Mouse (Mus musculus): ENCODE results near the gene Jag2. TPM values are rescaled to one million over a fixed set of nuclear protein-coding genes. Genes with fewer than 3 reads are reported as not detected.

Jag2 gene
- 42.7 and 62.7 TPM in 2 replicates for polyA plus RNA-seq (2012; rRNA removed)

- peak; percentile 60 for DNase-seq (ENCODE audit: low spot score)
Measured at GRCm38 (mm10) chr12:112929562-112930352, at the start of gene Jag2. Gene Jag2, minus strand, starts transcription at chr12:112929776.

DNA sequence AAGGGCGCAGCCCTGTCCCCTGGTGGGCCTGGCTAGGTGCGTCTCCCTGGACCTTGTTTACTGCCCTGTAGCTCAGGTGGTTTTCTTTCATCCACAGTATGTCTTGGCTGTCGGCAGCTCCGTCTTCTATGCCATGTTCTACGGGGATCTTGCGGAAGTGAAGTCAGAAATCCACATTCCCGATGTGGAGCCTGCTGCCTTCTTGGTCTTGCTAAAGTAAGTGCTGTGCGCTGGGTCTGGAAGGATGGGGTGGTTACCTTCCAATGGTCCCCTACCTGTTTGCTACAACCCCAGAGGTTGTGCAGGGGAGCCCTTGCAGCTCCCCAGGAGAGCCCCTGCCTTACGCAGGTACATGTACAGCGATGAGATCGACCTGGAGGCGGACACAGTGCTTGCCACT lies 47.6 kb upstream of the Jag2 start:
- DNase-seq (ENCODE audit: low spot score): no peak

GRCm38 (mm10) chr12:112976371-112977073 lies 46.9 kb upstream of the Jag2 start, which contains the start of gene Btbd6:
Gene Btbd6, plus strand, starts transcription at chr12:112976482.
- peak; percentile 80 for DNase-seq (ENCODE audit: low spot score)

- DNase-seq (ENCODE audit: low spot score): no peak
Measured at GRCm38 (mm10) chr12:112974736-112975135, 45.2 kb upstream of the Jag2 start.

- DNase-seq (ENCODE audit: low spot score): no peak
Measured at GRCm38 (mm10) chr12:112969616-112970015, 40.0 kb upstream of the Jag2 start.

- no peak for DNase-seq (ENCODE audit: low spot score)
Measured at GRCm38 (mm10) chr12:112968943-112969342, 39.4 kb upstream of the Jag2 start.

GRCm38 (mm10) chr12:112965783-112966182 lies 36.2 kb upstream of the Jag2 start:
- DNase-seq (ENCODE audit: low spot score): no peak

DNA sequence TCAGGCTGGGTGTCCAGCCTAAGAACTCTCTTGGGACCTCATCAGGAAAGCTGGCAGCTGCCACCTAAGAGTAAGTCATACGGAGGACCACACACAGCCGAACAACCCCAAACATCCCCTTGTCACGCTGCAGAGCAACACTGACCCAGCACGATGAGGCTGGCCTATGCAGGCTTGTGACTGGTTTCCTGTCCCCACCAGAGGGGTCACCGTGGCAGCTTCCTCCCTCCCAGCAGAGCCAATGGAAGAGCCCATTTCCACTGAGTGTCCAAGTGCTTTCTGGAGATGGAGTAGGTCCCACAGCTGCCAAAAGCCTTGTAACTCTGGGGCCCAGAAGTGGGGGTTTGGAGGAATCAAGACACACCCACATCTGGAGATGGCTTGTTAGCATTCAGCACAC lies 32.3 kb upstream of the Jag2 start:
- DNase-seq (ENCODE audit: low spot score): no peak

DNA sequence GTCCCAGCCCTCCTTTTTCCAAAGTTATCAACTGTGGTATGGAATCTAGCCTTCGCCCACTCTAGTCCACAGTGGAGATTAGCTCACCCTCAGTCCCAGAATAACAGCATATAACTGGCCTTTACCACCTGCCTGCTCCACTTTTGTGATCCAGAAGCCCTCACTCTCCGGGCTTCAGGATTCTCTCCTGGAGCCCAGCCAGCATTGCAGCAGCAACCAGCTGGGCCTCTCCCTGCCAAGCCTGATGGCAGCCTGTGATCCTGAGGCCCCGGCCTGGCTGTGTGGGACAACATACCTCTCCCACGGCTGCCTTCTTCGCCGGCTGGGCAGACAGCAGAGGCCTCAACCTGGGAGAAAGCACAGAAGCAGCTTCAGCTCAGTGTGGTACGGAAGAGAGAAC lies 31.9 kb upstream of the Jag2 start:
- DNase-seq (ENCODE audit: low spot score): no peak

DNA sequence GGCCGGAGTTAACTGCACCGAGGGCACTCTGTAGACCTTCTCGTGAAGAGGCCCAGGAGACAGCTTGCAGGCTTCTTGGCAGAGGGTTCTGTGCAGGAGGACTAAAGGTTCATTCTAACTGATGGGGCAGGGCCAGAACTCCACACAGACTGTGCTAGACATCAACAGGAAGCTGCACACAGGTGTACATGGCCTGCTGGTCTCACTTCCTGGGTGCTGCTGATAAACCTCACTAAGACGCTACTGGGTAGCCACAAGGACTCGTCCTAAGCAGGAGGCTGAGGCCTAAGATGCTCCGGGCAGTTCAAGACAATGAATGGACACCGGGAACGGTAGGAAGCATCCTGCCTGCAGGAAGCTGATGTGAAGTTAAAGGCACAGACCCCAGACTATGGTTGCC lies 29.8 kb upstream of the Jag2 start:
- no peak for DNase-seq (ENCODE audit: low spot score)

DNA sequence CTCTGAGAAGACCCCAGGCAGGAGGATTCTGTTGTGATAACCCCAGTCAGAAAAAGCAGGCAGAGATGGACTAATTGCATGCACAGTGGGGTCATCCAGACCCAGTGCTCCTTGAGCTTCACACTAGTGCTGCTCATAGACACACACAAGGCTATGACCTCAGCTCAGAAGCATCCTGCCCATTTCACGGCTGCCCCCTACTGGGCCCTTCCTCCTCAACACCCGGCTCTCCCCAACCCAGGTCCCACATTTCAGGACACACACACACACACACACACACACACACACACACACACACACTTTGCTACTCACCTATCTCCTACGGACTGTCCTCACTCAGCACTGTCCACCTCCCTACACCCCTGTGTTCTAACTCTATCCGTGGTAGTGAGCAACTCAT lies 28.7 kb upstream of the Jag2 start:
- DNase-seq (ENCODE audit: low spot score): no peak

DNA sequence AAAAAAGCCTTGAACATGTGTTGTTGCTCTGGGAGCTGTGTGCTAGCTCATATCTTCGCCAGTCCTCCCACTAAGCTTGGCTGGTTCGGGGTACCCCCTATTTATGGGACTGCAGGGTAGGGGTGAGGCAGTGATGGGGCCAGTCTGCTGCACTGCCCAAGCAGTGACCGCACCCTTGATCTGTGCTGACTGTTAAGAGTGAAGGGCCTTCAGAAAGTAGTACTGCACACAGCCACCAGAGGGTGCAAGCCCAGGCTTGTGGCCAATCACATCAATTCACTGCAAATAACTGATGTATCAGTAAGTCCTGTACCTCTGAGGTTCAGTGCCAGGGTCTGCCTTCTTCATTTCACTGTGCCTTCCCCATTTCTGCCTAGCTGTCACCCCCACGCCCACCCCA lies 26.2 kb upstream of the Jag2 start:
- DNase-seq (ENCODE audit: low spot score): no peak

DNA sequence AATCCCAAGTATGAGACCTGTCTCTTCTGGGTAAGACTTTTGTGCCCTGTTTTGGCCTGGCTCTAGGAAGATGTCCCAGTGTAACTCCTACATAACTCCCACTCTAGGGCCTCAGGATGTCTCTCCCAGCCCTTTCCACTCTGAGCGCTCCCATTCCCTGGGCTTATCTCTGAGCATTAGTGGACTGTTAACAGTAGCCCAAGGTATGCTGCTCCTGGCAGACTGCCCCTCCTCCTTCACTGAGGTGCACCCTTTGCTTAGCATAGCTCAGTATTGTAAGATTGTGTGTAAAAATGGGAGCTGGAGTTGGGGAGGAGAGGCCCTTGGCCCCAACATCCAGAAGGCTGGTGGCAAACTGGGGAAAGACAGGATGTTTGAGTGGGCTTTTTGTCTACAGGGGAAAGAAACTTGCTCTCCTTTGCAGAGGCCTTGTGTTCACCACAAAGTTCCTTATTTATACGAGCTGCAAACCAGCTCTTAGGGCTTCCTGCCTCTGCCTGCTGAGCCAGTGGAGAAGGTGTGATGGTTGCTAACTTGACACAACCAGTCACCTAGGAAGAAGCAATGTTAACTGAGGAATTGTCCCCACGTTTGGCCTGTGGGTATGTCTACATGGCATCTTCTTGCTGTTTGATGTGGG lies 23.5 kb upstream of the Jag2 start:
- no peak for DNase-seq (ENCODE audit: low spot score)

GRCm38 (mm10) chr12:112952433-112952832 lies 22.9 kb upstream of the Jag2 start:
- DNase-seq (ENCODE audit: low spot score): peak; percentile 56

- DNase-seq (ENCODE audit: low spot score): no peak
Measured at GRCm38 (mm10) chr12:112951150-112951842, 21.7 kb upstream of the Jag2 start.

DNA sequence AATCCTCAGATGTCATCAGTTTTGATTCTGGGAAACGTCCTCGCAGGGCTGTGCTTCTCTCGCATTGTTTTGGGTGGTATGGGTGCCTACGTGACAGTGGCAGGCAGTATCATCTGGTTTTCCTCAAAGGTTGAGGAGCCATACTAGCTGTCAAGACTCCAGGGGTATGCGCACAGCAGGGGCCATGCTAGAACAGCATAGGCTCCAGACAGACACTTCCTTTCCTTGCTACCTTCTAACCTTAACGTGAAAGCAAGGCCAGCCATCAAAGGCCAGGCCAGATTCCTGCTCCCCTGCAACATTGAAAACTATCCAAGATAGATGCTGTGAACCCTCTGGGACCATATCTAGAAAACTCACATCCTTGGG lies 21.2 kb upstream of the Jag2 start:
- no peak for DNase-seq (ENCODE audit: low spot score)

GRCm38 (mm10) chr12:112950040-112950760 lies 20.6 kb upstream of the Jag2 start:
- peak; percentile 79 for DNase-seq (ENCODE audit: low spot score)

DNA sequence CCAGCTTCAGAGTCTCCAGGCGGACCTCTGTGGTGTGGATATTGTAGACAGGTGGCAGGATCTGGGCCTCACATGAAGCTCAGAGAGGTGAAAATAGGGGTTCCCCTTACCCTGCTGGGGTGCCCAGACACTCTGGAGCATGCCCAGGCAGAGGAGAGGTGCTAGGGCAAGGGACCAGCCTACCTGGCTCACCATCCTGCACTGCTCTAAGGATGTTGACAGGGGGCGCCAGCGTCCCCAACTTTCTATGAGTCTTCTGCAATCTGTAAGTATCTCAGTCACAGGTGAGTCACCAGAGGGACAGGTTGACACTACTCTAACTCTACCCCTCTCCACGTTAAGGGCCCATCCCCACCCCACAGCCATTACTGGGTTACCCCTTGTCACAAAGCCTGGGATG lies 17.7 kb upstream of the Jag2 start:
- DNase-seq (ENCODE audit: low spot score): no peak

DNA sequence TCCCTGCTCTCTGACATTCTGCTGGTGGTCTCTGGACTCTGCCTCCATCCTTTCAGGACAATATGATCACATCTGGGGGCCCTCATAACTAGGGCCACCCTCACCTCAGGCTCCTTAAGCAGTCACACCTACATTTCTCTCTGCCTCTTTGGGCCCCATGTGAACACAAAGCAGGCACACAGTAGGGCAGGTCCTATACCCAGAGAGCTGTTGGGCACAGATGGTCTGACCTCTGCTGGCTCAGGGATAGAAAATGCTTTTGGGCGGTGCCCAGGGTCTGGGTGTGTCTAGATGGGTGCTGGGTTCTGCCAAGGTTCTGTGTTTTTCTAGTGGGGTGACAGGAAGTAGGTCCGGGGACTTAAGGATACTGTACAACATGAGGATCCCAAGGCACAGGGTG lies 14.1 kb upstream of the Jag2 start:
- no peak for DNase-seq (ENCODE audit: low spot score)

- DNase-seq (ENCODE audit: low spot score): peak; percentile 75
Measured at GRCm38 (mm10) chr12:112941776-112942713, 12.5 kb upstream of the Jag2 start, which contains the start of gene Nudt14. Gene Nudt14, minus strand, starts transcription at chr12:112942124.
